Mouse (Mus musculus) kidney, postnatal 14 days (tissue): ENCODE measurements around the gene D130052B06Rik.

Experiments
- DNase-seq: peaks from one replicate; pipeline ENCODE4 v3.0.0; 2022; ENCODE audit warnings: mixed read lengths

Gene D130052B06Rik

GRCm38 (mm10) chr11:33598986-33599385 lies at the start of gene D130052B06Rik:
D130052B06Rik (plus strand) TSS chr11:33599302.
- DNase-seq = no peak

GRCm38 (mm10) chr11:33550861-33551560 lies 48.1 kb upstream of the D130052B06Rik start:
- no peak for DNase-seq

GRCm38 (mm10) chr11:33554123-33554522 lies 45.0 kb upstream of the D130052B06Rik start:
- DNase-seq = peak; percentile 3

GRCm38 (mm10) chr11:33563921-33564320 lies 35.2 kb upstream of the D130052B06Rik start:
- no peak for DNase-seq

- peak; percentile 22 for DNase-seq
Observed at GRCm38 (mm10) chr11:33570413-33570812, 28.7 kb upstream of the D130052B06Rik start.

- no peak for DNase-seq
Observed at GRCm38 (mm10) chr11:33574944-33575343, 24.2 kb upstream of the D130052B06Rik start.

- DNase-seq = no peak
Observed at GRCm38 (mm10) chr11:33578859-33579258, 20.2 kb upstream of the D130052B06Rik start, which contains the start of gene Gabrp. Gabrp (minus strand) TSS chr11:33578959.

- DNase-seq = peak; percentile 5
Observed at GRCm38 (mm10) chr11:33579621-33580020, 19.5 kb upstream of the D130052B06Rik start.

GRCm38 (mm10) chr11:33586614-33587013 lies 12.5 kb upstream of the D130052B06Rik start:
- DNase-seq = no peak

GRCm38 (mm10) chr11:33590771-33591170 lies 8.3 kb upstream of the D130052B06Rik start:
- no peak for DNase-seq

- DNase-seq = no peak
Observed at GRCm38 (mm10) chr11:33592826-33593225, 6.3 kb upstream of the D130052B06Rik start.

GRCm38 (mm10) chr11:33596655-33597054 lies 2.4 kb upstream of the D130052B06Rik start:
- DNase-seq = no peak

- no peak for DNase-seq
Observed at GRCm38 (mm10) chr11:33603174-33603573, 4.1 kb downstream of the D130052B06Rik start.

GRCm38 (mm10) chr11:33607784-33608183 lies 8.7 kb downstream of the D130052B06Rik start:
- no peak for DNase-seq

GRCm38 (mm10) chr11:33614218-33614617 lies 15.1 kb downstream of the D130052B06Rik start:
- peak; percentile 72 for DNase-seq

- DNase-seq = no peak
Observed at GRCm38 (mm10) chr11:33627136-33627742, 28.1 kb downstream of the D130052B06Rik start.

- no peak for DNase-seq
Observed at GRCm38 (mm10) chr11:33637107-33637506, 38.0 kb downstream of the D130052B06Rik start.

- no peak for DNase-seq
Observed at GRCm38 (mm10) chr11:33649358-33649757, 50.3 kb downstream of the D130052B06Rik start.

- DNase-seq = no peak
Observed at GRCm38 (mm10) chr11:33654485-33654884, 55.4 kb downstream of the D130052B06Rik start.

- no peak for DNase-seq
Observed at GRCm38 (mm10) chr11:33655221-33655620, 56.1 kb downstream of the D130052B06Rik start.

GRCm38 (mm10) chr11:33655861-33656593 lies 56.9 kb downstream of the D130052B06Rik start:
- no peak for DNase-seq

GRCm38 (mm10) chr11:33660016-33660913 lies 61.2 kb downstream of the D130052B06Rik start:
- no peak for DNase-seq

GRCm38 (mm10) chr11:33663599-33663998 lies 64.5 kb downstream of the D130052B06Rik start:
- DNase-seq = no peak
